Mouse (Mus musculus) thymus, postnatal 36 days (tissue): Measurements from ENCODE around the gene Mafg.
"Not testable (repeated sequence)": the region's sequence is repeated elsewhere in the genome, so short reads cannot be mapped to it uniquely, and the experiment has no call there.

Source experiments
- DNase-seq, 2 experiments: peaks; one replicate each; pipeline ENCODE4 v3.0.0; 2022; ENCODE audit warnings: mixed read lengths in 2 of 2

The Mafg gene

GRCm38 (mm10) chr11:120633520-120634343 lies at the start of gene Mafg:
Gene Mafg (minus strand): TSS chr11:120633600.
- peak; percentile 82 to 90 for DNase-seq

- no peak for DNase-seq
Observed at GRCm38 (mm10) chr11:120682683-120683082, 49.3 kb upstream of the Mafg start.

- DNase-seq: peak in 1 of 2 experiments; percentile 13
Observed at GRCm38 (mm10) chr11:120679909-120680308, 46.5 kb upstream of the Mafg start.

- DNase-seq: no peak
Observed at GRCm38 (mm10) chr11:120676951-120677350, 43.6 kb upstream of the Mafg start.

- DNase-seq: not testable (repeated sequence)
Observed at GRCm38 (mm10) chr11:120675875-120676274, 42.5 kb upstream of the Mafg start.

GRCm38 (mm10) chr11:120673594-120674122 lies 40.3 kb upstream of the Mafg start:
- DNase-seq: no peak

- peak; percentile 96 to 97 for DNase-seq
Observed at GRCm38 (mm10) chr11:120672687-120673593, 39.5 kb upstream of the Mafg start, which contains the start of gene Aspscr1. Gene Aspscr1 (plus strand): TSS chr11:120672973.

- no peak for DNase-seq
Observed at GRCm38 (mm10) chr11:120666617-120667016, 33.2 kb upstream of the Mafg start.

GRCm38 (mm10) chr11:120665406-120665805 lies 32.0 kb upstream of the Mafg start:
- no peak for DNase-seq

- DNase-seq: no peak
Observed at GRCm38 (mm10) chr11:120663714-120664113, 30.3 kb upstream of the Mafg start.

- DNase-seq: no peak
Observed at GRCm38 (mm10) chr11:120662759-120663158, 29.4 kb upstream of the Mafg start.

GRCm38 (mm10) chr11:120661076-120661460 lies 27.7 kb upstream of the Mafg start, which contains the start of gene Notum:
Gene Notum (minus strand): TSS chr11:120661175.
- DNase-seq: no peak

GRCm38 (mm10) chr11:120660301-120661075 lies 27.1 kb upstream of the Mafg start:
- peak; percentile 18 to 34 for DNase-seq

- DNase-seq: peak in 1 of 2 experiments; percentile 4
Observed at GRCm38 (mm10) chr11:120659509-120660300, 26.3 kb upstream of the Mafg start.

- DNase-seq: peak; percentile 84 to 86
Observed at GRCm38 (mm10) chr11:120658876-120659410, 25.5 kb upstream of the Mafg start.

GRCm38 (mm10) chr11:120657301-120657700 lies 23.9 kb upstream of the Mafg start:
- DNase-seq: no peak

- no peak for DNase-seq
Observed at GRCm38 (mm10) chr11:120654741-120655140, 21.3 kb upstream of the Mafg start.

- DNase-seq: no peak
Observed at GRCm38 (mm10) chr11:120651872-120652271, 18.5 kb upstream of the Mafg start.

GRCm38 (mm10) chr11:120648001-120648476 lies 14.6 kb upstream of the Mafg start, which contains the start of gene Myadml2:
Gene Myadml2 (minus strand): TSS chr11:120648158.
- peak; percentile 52 to 60 for DNase-seq

- DNase-seq: no peak
Observed at GRCm38 (mm10) chr11:120647047-120647830, 13.8 kb upstream of the Mafg start.
